Mouse (Mus musculus) MEL (cell line): ENCODE measurements around the gene Rmnd5b. TPM values are rescaled to one million over a fixed set of nuclear protein-coding genes. Genes with fewer than 3 reads are reported as not detected.

Experiments used
- DNase-seq: peaks from one replicate; pipeline ENCODE4 v3.0.0; 2011; ENCODE audit warnings: low read depth, low spot score
- H3K27ac ChIP-seq: 2 replicates; pipeline ENCODE4 v1.5.1; 2012; ENCODE audit warnings: low read depth, mild to moderate bottlenecking, control low read depth, low read length, moderate library complexity; ENCODE audit not compliant: control insufficient read depth
- H3K27me3 ChIP-seq, 2 experiments: fragments of 150-350 bp in 1 of 2; sonication (generic) in 1 of 2; 2 replicates each; pipeline ENCODE4 v1.6.1; 2012; ENCODE audit warnings: low read length in 2 of 2, mild to moderate bottlenecking in 2 of 2, improper control_type of control experiment in 1 of 2, moderate library complexity in 1 of 2; ENCODE audit not compliant: insufficient read depth in 2 of 2, control insufficient read depth in 1 of 2
- H3K36me3 ChIP-seq, 2 experiments: 2 replicates each; pipeline ENCODE4 v1.6.1; 2012 to 2014; ENCODE audit warnings: low read length in 2 of 2, improper control_type of control experiment in 1 of 2, inconsistent platforms in 1 of 2, mild to moderate bottlenecking in 1 of 2; ENCODE audit not compliant: insufficient read depth in 2 of 2, control insufficient read depth in 1 of 2
- H3K4me1 ChIP-seq, 2 experiments: fragments of 150-350 bp in 1 of 2; sonication (generic) in 1 of 2; 2 replicates each; pipeline ENCODE4 v1.6.1; 2012; ENCODE audit warnings: low read length in 2 of 2, improper control_type of control experiment in 1 of 2, mild to moderate bottlenecking in 1 of 2; ENCODE audit not compliant: insufficient read depth in 2 of 2, control insufficient read depth in 1 of 2
- H3K4me3 ChIP-seq, 2 experiments: fragments of 150-350 bp in 1 of 2; sonication (generic) in 1 of 2; 2 replicates each; pipeline ENCODE4 v1.5.1; 2012; ENCODE audit warnings: low read depth in 2 of 2, low read length in 2 of 2, mild to moderate bottlenecking in 2 of 2, moderate library complexity in 2 of 2, control low read depth in 1 of 2, improper control_type of control experiment in 1 of 2; ENCODE audit not compliant: control insufficient read depth in 1 of 2, insufficient read depth in 1 of 2
- H3K79me2 ChIP-seq: 2 replicates; pipeline ENCODE4 v1.6.1; 2012; ENCODE audit warnings: mild to moderate bottlenecking, low read length, moderate library complexity; ENCODE audit not compliant: control insufficient read depth, poor library complexity, insufficient read depth
- H3K9ac ChIP-seq: 2 replicates; pipeline ENCODE4 v1.6.1; 2012; ENCODE audit warnings: low read depth, mild to moderate bottlenecking, control low read depth, low read length, moderate library complexity; ENCODE audit not compliant: control insufficient read depth, poor library complexity, severe bottlenecking
- H3K9me3 ChIP-seq: fragments of 150-350 bp; sonication (generic); replicated peaks from 2 replicates; pipeline ENCODE4 v1.6.1; 2012; ENCODE audit warnings: mild to moderate bottlenecking, low read length, improper control_type of control experiment, moderate library complexity; ENCODE audit not compliant: insufficient read depth
- BHLHE40 ChIP-seq: IDR thresholded peaks from 2 replicates; pipeline ENCODE4 v1.6.1; 2012; ENCODE audit warnings: low read depth, mild to moderate bottlenecking, inconsistent platforms, low read length, improper control_type of control experiment, borderline replicate concordance
- CHD1 ChIP-seq: IDR thresholded peaks from 2 replicates; pipeline ENCODE4 v1.6.1; 2012; ENCODE audit warnings: low read depth, mild to moderate bottlenecking, inconsistent platforms, low read length, improper control_type of control experiment
- E2F4 ChIP-seq: IDR thresholded peaks from 2 replicates; pipeline ENCODE4 v1.6.1; 2011; ENCODE audit warnings: low read depth, low read length, improper control_type of control experiment, borderline replicate concordance
- ELF1 ChIP-seq: IDR thresholded peaks from 2 replicates; pipeline ENCODE4 v1.6.1; 2014; ENCODE audit warnings: low read depth, mild to moderate bottlenecking, inconsistent platforms, low read length, improper control_type of control experiment, moderate library complexity
- ETS1 ChIP-seq: IDR thresholded peaks from 2 replicates; pipeline ENCODE4 v1.6.1; 2012; ENCODE audit warnings: low read depth, mild to moderate bottlenecking, inconsistent platforms, low read length, improper control_type of control experiment, moderate library complexity
- GABPA ChIP-seq: IDR thresholded peaks from 2 replicates; pipeline ENCODE4 v1.6.1; 2012; ENCODE audit warnings: low read depth, mild to moderate bottlenecking, inconsistent platforms, low read length, improper control_type of control experiment, moderate library complexity
- GATA1 ChIP-seq: IDR thresholded peaks from 2 replicates; pipeline ENCODE4 v1.6.1; 2011; ENCODE audit warnings: low read depth, low read length, improper control_type of control experiment
- HCFC1 ChIP-seq: IDR thresholded peaks from 2 replicates; pipeline ENCODE4 v1.6.1; 2012; ENCODE audit warnings: low read depth, mild to moderate bottlenecking, inconsistent platforms, low read length, improper control_type of control experiment, moderate library complexity
- KAT2A ChIP-seq: conservative IDR thresholded peaks from 2 replicates; pipeline ENCODE4 v1.6.1; 2012; ENCODE audit warnings: low read depth, low read length, improper control_type of control experiment, inconsistent platforms
- MAFK ChIP-seq: IDR thresholded peaks from 2 replicates; pipeline ENCODE4 v1.6.1; 2011; ENCODE audit warnings: low read depth, mild to moderate bottlenecking, low read length, improper control_type of control experiment, borderline replicate concordance
- MAX ChIP-seq: IDR thresholded peaks from 2 replicates; pipeline ENCODE4 v1.6.1; 2011; ENCODE audit warnings: low read length, improper control_type of control experiment
- MXI1 ChIP-seq: IDR thresholded peaks from 2 replicates; pipeline ENCODE4 v1.6.1; 2011; ENCODE audit warnings: mild to moderate bottlenecking, low read depth, low read length, improper control_type of control experiment
- NELFE ChIP-seq: IDR thresholded peaks from 2 replicates; pipeline ENCODE4 v1.6.1; 2011; ENCODE audit warnings: low read depth, low read length, improper control_type of control experiment
- NRF1 ChIP-seq: IDR thresholded peaks from 2 replicates; pipeline ENCODE4 v1.6.1; 2014; ENCODE audit warnings: low read depth, mild to moderate bottlenecking, inconsistent platforms, low read length, improper control_type of control experiment, moderate library complexity; ENCODE audit not compliant: poor library complexity, insufficient read depth, severe bottlenecking
- POLR2A ChIP-seq, 2 experiments: IDR thresholded peaks; 2 replicates each; pipeline ENCODE4 v1.6.1; 2011 to 2012; ENCODE audit warnings: low read length in 2 of 2, mild to moderate bottlenecking in 2 of 2, control low read depth in 1 of 2, improper control_type of control experiment in 1 of 2, low read depth in 1 of 2, moderate library complexity in 1 of 2; ENCODE audit not compliant: control insufficient read depth in 1 of 2, insufficient read depth in 1 of 2, poor library complexity in 1 of 2
- POLR2AphosphoS2 ChIP-seq: IDR thresholded peaks from 2 replicates; pipeline ENCODE4 v1.6.1; 2011; ENCODE audit warnings: low read length, improper control_type of control experiment
- POLR2AphosphoS5 ChIP-seq: IDR thresholded peaks from 2 replicates; pipeline ENCODE4 v1.6.1; 2012; ENCODE audit warnings: low read depth, borderline replicate concordance, mild to moderate bottlenecking, inconsistent platforms, low read length, moderate library complexity, mixed read lengths
- RAD21 ChIP-seq: IDR thresholded peaks from 2 replicates; pipeline ENCODE4 v1.6.1; 2011; ENCODE audit warnings: mild to moderate bottlenecking, low read depth, low read length, improper control_type of control experiment
- RCOR1 ChIP-seq: IDR thresholded peaks from 2 replicates; pipeline ENCODE4 v1.6.1; 2012; ENCODE audit warnings: low read depth, mild to moderate bottlenecking, inconsistent platforms, low read length, improper control_type of control experiment
- SIN3A ChIP-seq: IDR thresholded peaks from 2 replicates; pipeline ENCODE4 v1.6.1; 2012; ENCODE audit warnings: low read length, improper control_type of control experiment, inconsistent platforms
- TAL1 ChIP-seq: IDR thresholded peaks from 2 replicates; pipeline ENCODE4 v1.6.1; 2012; ENCODE audit warnings: mild to moderate bottlenecking, inconsistent platforms, low read length, moderate library complexity, mixed read lengths
- TBP ChIP-seq: IDR thresholded peaks from 2 replicates; pipeline ENCODE4 v1.8.0; 2011; ENCODE audit warnings: low read depth, low read length, improper control_type of control experiment
- TCF12 ChIP-seq: IDR thresholded peaks from 2 replicates; pipeline ENCODE4 v1.6.1; 2014; ENCODE audit warnings: low read depth, mild to moderate bottlenecking, inconsistent platforms, low read length, improper control_type of control experiment, moderate library complexity
- UBTF ChIP-seq: IDR thresholded peaks from 2 replicates; pipeline ENCODE4 v1.6.1; 2012; ENCODE audit warnings: low read depth, mild to moderate bottlenecking, inconsistent platforms, low read length, improper control_type of control experiment, moderate library complexity, borderline replicate concordance; ENCODE audit not compliant: insufficient read depth
- USF1 ChIP-seq: IDR thresholded peaks from 2 replicates; pipeline ENCODE4 v1.6.1; 2014; ENCODE audit warnings: low read depth, mild to moderate bottlenecking, inconsistent platforms, low read length, improper control_type of control experiment, moderate library complexity
- USF2 ChIP-seq, 2 experiments: IDR thresholded peaks; 2 replicates each; pipeline ENCODE4 v1.6.1; 2011 to 2012; ENCODE audit warnings: improper control_type of control experiment in 2 of 2, low read length in 2 of 2, borderline replicate concordance in 1 of 2, inconsistent platforms in 1 of 2, low read depth in 1 of 2, mild to moderate bottlenecking in 1 of 2; ENCODE audit not compliant: insufficient read depth in 1 of 2
- polyA plus RNA-seq, 2 experiments: library from polyadenylated mRNA; stranded (reverse) in 1 of 2; unstranded in 1 of 2; fragments of >175 nt in 1 of 2; fragments of >200 nt in 1 of 2; gene quantifications; 2 replicates each; pipeline versions ENCODE4 v1.2.1 to v1.2.4; 2012; ENCODE audit warnings: low replicate concordance in 2 of 2, low read depth in 1 of 2; ENCODE audit not compliant: insufficient read length in 2 of 2, insufficient read depth in 1 of 2, missing spikeins in 1 of 2
- total RNA-seq: library from RNA; depleted of rRNA; stranded (reverse); fragments of 300-350 nt; gene quantifications from 2 replicates; pipeline ENCODE4 v1.2.3, GENCODE M21; 2012

The Rmnd5b gene
- total and polyA plus RNA-seq, 3 experiments: 52.5 to 63.0 TPM; not detected in 1

DNA sequence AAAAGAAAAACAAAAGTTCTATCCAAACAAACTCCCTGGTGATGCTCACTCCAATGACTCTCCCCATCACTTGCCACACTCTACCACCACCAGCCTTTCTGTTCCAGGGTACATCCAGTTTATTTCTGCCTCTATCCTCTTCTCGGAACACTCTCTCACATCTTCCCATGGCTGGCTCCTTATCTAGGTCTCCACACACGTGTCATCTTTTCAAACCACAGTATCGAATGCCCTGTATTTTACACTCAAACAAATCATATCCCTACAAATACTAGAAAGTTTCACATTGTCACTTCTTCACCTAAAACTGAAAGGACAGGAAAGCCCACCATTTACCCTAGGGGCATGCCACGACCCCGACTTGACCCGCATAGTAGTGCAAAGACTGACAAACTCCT is 570 bp downstream of the Rmnd5b start (continued):
- TF ChIP-seq POLR2AphosphoS2 (no peak), ELF1 (no peak), POLR2A (IDR thresholded peaks at IDR 0.05; ENCODE audit: control insufficient read depth in 1 of 2, insufficient read depth in 1 of 2, low read depth in 1 of 2, low read length in 2 of 2, poor library complexity in 1 of 2) (no peak), GATA1 (peak; percentile 62), USF1 (peak; percentile 42; the same call in 1 of the 2 replicates), TAL1 (0 out of 2 replicates have a peak, but pooled peaks have one; percentile 12), ETS1 (peak; percentile 13; the same call in 1 of the 2 replicates), MAX (peak; percentile 85), MXI1 (peak; percentile 92), RAD21 (no peak), SIN3A (peak; percentile 19; the same call in 1 of the 2 replicates), RCOR1 (no peak), KAT2A (no peak), HCFC1 (no peak), NRF1 (no peak)

DNA sequence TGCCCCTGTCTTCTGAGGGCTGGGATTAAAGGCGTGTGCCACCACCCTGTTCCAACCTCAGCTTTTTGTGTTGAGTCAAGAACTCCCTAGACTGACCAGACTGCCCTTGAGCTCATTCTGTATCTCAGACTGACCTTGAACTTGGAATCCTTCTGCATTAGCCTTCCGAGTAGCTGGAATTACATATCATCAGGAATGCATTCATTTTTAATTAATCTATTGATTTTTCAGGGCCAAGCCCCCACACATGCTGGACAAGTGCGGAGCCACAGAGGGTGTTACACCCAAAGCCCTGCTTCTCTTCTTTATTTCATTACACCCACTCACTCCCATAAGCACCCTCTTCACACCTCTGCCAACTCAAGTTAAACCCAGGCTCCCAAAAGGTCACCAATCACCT is 2.0 kb downstream of the Rmnd5b start:
- peaks cover 1 to 51% of the 10 kb centered on the region in 2 experiments; a peak in 2 of 4 replicates for H3K36me3 ChIP-seq
- no peak for TF ChIP-seq BHLHE40
- TF ChIP-seq E2F4: no peak
- TF ChIP-seq UBTF: no peak
- TF ChIP-seq NELFE: no peak
- TF ChIP-seq NRF1: no peak
- TF ChIP-seq ETS1: no peak
- TF ChIP-seq TCF12: no peak
- no peak for TF ChIP-seq CHD1
- TF ChIP-seq USF2 (IDR thresholded peaks at IDR 0.05; ENCODE audit: borderline replicate concordance in 1 of 2, insufficient read depth in 1 of 2, low read depth in 1 of 2, low read length in 2 of 2): no peak
- no peak for TF ChIP-seq ELF1
- TF ChIP-seq GABPA: no peak
- TF ChIP-seq KAT2A: no peak
- TF ChIP-seq POLR2AphosphoS5: no peak
- TF ChIP-seq MAFK: no peak
- TF ChIP-seq TBP: no peak
- no peak for TF ChIP-seq MAX
- TF ChIP-seq USF1: no peak
- TF ChIP-seq POLR2A (IDR thresholded peaks at IDR 0.05; ENCODE audit: control insufficient read depth in 1 of 2, insufficient read depth in 1 of 2, low read depth in 1 of 2, low read length in 2 of 2, poor library complexity in 1 of 2): no peak
- H3K9ac ChIP-seq: no peak overlapping the region
- peaks cover 36% of the 10 kb centered on the region for H3K79me2 ChIP-seq
- H3K9me3 ChIP-seq: no peaks in the 10 kb centered on the region
- no peak for DNase-seq
- H3K27ac ChIP-seq: no peak overlapping the region
- peaks cover 12 to 57% of the 10 kb centered on the region in 2 experiments for H3K4me1 ChIP-seq
- no peaks in the 10 kb centered on the region for H3K27me3 ChIP-seq
- no peak overlapping the region for H3K4me3 ChIP-seq
